Mouse (Mus musculus) embryonic facial prominence, embryonic 11.5 days (tissue): ENCODE measurements around the gene Kcna5. TPM values are rescaled to one million over a fixed set of nuclear protein-coding genes. Genes with fewer than 3 reads are reported as not detected.

Experiments used
- ATAC-seq: fragments of 200-750 bp; cut with Nextera tagmentation; replicated peaks from 2 replicates; pipeline ENCODE4 v1.8.0; 2017; ENCODE audit warnings: low read depth; ENCODE audit not compliant: insufficient number of reproducible peaks, low FRiP score, low TSS enrichment
- DNase-seq: peaks from one replicate; pipeline ENCODE4 v3.0.0-alpha.2; 2015; ENCODE audit warnings: low spot score
- H3K27ac ChIP-seq: fragments of 300-500 bp; sonication (generic); replicated peaks from 2 replicates; pipeline ENCODE4 v1.5.1; 2014; ENCODE audit warnings: mild to moderate bottlenecking, low read depth, low read length, control low read depth
- H3K27me3 ChIP-seq: fragments of 300-500 bp; sonication (generic); 2 replicates; pipeline ENCODE4 v1.6.1; 2014; ENCODE audit warnings: mild to moderate bottlenecking, low read length, moderate library complexity, mixed read lengths; ENCODE audit not compliant: control insufficient read depth, insufficient read depth
- H3K36me3 ChIP-seq: fragments of 300-500 bp; sonication (generic); replicated peaks from 2 replicates; pipeline ENCODE4 v1.6.1; 2014; ENCODE audit warnings: low read depth, mild to moderate bottlenecking, low read length, moderate library complexity, mixed read lengths; ENCODE audit not compliant: control insufficient read depth, insufficient read depth
- H3K4me1 ChIP-seq: fragments of 300-500 bp; sonication (generic); 2 replicates; pipeline ENCODE4 v1.6.1; 2014; ENCODE audit warnings: low read length, mixed read lengths; ENCODE audit not compliant: control insufficient read depth, insufficient read depth
- H3K4me2 ChIP-seq: fragments of 300-500 bp; sonication (generic); 2 replicates; pipeline ENCODE4 v1.6.1; 2014; ENCODE audit warnings: low read depth, mild to moderate bottlenecking, control low read depth, low read length, moderate library complexity
- H3K4me3 ChIP-seq: fragments of 300-500 bp; sonication (generic); 2 replicates; pipeline ENCODE4 v1.5.1; 2014; ENCODE audit warnings: low read depth, low read length, control low read depth
- H3K9ac ChIP-seq: fragments of 300-500 bp; sonication (generic); replicated peaks from 2 replicates; pipeline ENCODE4 v1.6.1; 2014; ENCODE audit warnings: mild to moderate bottlenecking, control low read depth, low read length
- H3K9me3 ChIP-seq: fragments of 300-500 bp; sonication (generic); replicated peaks from 2 replicates; pipeline ENCODE4 v1.6.1; 2016; ENCODE audit warnings: mild to moderate bottlenecking, low read length, inconsistent platforms, mixed read lengths; ENCODE audit not compliant: control insufficient read depth
- WGBS: fragments of 180-500 bp; shearing (Covaris S2); extraction: QIAGEN DNeasy Blood & Tissue Kit; methylation state at CpG from one replicate; pipeline ENCODE4 v1.1.7; 2014; 5-methylcytosine and 5-hydroxymethylcytosine counted together
- polyA plus RNA-seq: library from polyadenylated mRNA; unstranded; fragments of >200 nt; fragmentation: Nextera tagmentation; extraction: Ambion mirVana; gene quantifications from 2 replicates; pipeline ENCODE4 v1.2.1, GENCODE M21; 2014

Gene Kcna5
- polyA plus RNA-seq = 1.7 and 2.6 TPM in 2 replicates

DNA sequence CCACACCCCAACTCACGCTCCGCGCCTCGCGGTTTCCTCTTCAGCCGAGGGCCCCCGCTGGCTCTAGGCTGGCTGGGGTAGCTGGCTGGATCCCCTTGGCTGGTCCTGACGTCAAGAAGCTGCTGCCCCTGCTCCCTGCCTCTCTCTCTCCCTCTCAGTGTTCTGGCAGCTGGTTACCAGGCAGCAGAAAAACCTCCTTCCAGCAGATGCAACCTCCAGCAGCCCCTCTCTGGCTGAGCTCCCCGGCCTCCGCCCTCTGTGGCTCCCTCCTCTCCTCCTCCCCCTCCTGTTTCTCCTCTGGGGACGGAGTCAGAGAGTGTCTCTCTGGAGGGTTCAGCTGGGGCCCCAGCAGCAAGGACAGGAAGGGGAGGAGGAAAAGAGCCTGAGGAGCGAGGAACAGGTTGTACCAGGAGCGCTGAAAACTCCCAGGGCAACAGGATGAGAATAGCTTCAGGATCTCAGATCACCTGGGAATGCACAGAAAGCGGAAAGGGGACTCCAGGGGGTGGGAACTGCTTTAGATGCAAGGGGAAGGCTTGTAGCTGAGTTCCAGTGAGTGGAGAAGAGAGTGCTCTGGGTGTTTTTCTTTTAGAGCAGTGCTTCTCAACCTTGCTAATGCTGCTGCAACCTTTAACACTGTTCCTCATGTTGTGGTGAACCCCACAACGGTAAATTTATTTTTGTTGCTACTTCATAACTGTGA lies at the start of gene Kcna5:
Gene Kcna5, minus strand, starts transcription at position 205 of the 703 bp plus-strand sequence.
- peak; percentile 69 for ATAC-seq
- Histone ChIP-seq H3K9me3 (no peaks in the 10 kb centered on the region), H3K4me3 (peak within 1 kb of the TSS; percentile 26), H3K27me3 (peaks cover 9% of the 10 kb centered on the region), H3K27ac (peak within 1 kb of the TSS; percentile 28; the same call in 1 of the 2 replicates), H3K4me2 (peak within 1 kb of the TSS; percentile 69), H3K36me3 (no peaks in the 10 kb centered on the region), H3K4me1 (peaks cover 8% of the 10 kb centered on the region), H3K9ac (peak within 1 kb of the TSS; percentile 44)
- DNase-seq = peak; percentile 64
- WGBS = under 1% methylated on average over 15 of the region's 15 CpGs

DNA sequence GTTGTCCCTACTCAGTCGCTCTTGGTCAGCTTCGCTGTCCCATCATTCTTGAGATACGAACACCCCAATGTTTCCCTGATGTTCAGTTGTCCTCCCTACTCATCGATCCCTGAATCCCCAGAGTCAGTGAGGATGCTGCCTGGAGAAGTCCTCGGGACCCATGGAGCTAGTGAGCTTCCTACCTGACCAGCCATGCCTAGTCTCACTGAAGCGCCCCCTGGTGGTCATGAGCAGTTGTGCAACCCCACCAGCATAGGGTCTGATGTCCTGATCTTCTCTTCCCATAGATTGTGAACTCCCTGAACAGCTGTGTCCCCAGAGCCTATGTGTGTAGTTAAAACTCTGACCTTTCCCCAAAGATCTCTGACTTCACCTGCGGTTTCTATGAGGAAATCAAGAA lies 47.9 kb upstream of the Kcna5 start:
- Histone ChIP-seq H3K27me3 (no peaks in the 10 kb centered on the region), H3K4me3 (no peak overlapping the region), H3K9ac (no peak overlapping the region), H3K27ac (no peak overlapping the region), H3K9me3 (no peaks in the 10 kb centered on the region), H3K4me1 (no peaks in the 10 kb centered on the region), H3K36me3 (no peaks in the 10 kb centered on the region), H3K4me2 (no peak overlapping the region)
- peak; percentile 50 for DNase-seq
- no peak for ATAC-seq
- WGBS = 65% methylated on average over 7 of the region's 7 CpGs

DNA sequence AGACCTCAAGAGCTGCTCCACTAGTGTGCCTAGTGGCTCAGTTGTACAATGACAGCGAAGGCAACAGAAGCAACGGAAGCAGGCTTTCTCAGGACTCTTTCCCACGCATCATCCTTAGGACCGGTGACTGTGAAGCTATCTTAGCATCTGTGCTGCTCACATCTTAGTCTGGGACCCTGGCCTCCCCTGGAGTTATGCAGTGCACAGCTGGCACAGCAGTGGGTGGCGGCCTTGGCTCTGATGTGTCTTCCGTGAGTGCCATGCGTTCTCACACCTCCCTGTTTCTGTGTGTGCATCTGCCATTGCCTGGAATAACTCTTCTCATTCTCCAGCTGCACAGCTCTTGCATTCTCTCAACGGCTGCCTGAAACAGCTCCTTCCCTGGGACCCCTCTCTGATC lies 46.4 kb upstream of the Kcna5 start:
- no peaks in the 10 kb centered on the region for H3K27me3 ChIP-seq
- no peak overlapping the region for H3K9ac ChIP-seq
- no peaks in the 10 kb centered on the region for H3K36me3 ChIP-seq
- H3K4me1 ChIP-seq = no peaks in the 10 kb centered on the region
- H3K27ac ChIP-seq = no peak overlapping the region
- H3K4me3 ChIP-seq = no peak overlapping the region
- H3K4me2 ChIP-seq = no peak overlapping the region
- 86% methylated on average over 8 of the region's 8 CpGs for WGBS
- ATAC-seq (no peak), DNase-seq (no peak)
- no peaks in the 10 kb centered on the region for H3K9me3 ChIP-seq

DNA sequence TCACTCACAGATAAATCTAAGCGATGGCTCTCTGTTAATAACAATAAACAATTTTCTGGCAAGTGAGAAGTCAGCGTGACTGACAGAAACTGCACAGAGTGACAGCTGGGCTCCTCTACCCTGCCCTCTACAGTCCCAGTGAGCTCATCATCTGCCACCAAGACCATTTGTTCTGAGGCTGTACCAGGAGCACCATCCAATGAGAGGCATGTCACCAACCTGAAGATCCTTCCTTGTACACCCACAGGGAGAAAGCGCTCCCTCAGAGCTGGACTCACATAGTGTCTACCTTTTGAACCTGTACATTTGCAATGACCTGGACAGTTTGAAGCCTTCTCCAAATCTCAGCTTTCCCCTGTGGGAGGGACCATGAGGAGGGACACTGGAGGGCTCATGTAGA lies 45.4 kb upstream of the Kcna5 start:
- no peak for ATAC-seq
- 83% methylated on average over 3 of the region's 3 CpGs for WGBS
- Histone ChIP-seq H3K4me1 (no peaks in the 10 kb centered on the region), H3K4me3 (no peak overlapping the region), H3K9ac (no peak overlapping the region), H3K9me3 (no peaks in the 10 kb centered on the region), H3K36me3 (no peaks in the 10 kb centered on the region), H3K4me2 (no peak overlapping the region), H3K27ac (no peak overlapping the region), H3K27me3 (no peaks in the 10 kb centered on the region)
- no peak for DNase-seq

DNA sequence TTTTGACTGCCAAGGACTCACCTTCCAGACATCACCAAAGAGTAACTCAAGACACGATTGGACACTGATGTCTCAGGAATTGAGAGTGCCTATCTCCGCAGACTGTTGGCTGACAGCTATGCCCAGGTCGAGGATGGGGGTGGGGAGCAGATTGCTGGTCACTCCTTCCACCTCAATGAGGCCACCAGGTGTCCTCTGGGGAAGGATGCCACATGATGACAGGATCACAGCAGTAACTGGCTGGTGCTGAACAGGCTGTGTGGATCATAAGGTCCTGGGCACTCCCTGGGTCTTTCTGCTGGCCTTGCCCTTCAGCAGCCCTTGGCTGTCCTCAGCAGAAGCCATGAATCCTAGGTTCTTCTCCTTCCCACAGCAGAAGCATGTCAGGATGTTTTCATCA lies 42.2 kb upstream of the Kcna5 start:
- Histone ChIP-seq H3K9me3 (no peaks in the 10 kb centered on the region), H3K27me3 (no peaks in the 10 kb centered on the region), H3K4me2 (no peak overlapping the region), H3K4me3 (no peak overlapping the region), H3K36me3 (no peaks in the 10 kb centered on the region), H3K9ac (no peak overlapping the region), H3K4me1 (no peaks in the 10 kb centered on the region), H3K27ac (no peak overlapping the region)
- no peak for ATAC-seq
- WGBS = 82% methylated on average over 3 of the region's 3 CpGs
- DNase-seq = no peak

DNA sequence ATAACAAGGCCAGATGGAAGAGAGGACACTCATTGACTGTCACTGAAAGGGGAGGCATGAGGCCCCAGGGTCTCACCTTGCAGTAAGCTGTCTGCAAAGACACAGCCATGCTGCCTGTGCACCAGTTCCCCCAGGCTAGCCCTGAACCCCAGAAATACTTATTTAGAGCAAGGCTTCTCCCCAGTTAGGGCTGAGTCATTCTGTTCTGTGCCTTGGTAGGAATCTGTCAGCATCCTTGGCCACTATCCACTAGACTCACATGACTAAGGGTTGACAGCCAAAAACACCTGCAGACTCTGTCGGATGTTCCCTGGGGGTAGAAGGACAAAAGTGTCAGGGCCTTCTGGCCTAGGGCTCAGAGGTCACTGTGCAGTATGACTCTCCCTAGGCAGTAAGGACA lies 41.4 kb upstream of the Kcna5 start:
- Histone ChIP-seq H3K9me3 (no peaks in the 10 kb centered on the region), H3K36me3 (no peaks in the 10 kb centered on the region)
- 74% methylated on average over 1 of the region's 1 CpGs for WGBS

DNA sequence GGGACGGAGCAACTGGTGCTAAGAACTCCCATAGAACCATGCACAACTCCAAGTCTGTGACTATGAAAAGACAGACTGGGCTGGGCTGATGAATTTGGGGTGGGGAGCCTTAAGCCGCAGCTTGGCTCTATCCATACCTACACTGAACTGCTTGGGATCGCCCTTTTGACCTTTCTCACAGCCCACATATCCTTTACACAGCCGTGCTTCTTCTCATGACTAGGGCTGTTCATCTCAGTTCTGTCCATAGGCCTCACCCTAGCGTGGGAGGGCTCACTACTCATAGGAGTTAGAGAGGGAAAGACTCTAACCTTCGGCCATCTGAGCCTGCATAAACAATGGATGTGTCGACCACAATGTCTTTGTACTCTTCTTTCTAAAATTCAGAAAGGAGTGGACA lies 39.6 kb upstream of the Kcna5 start:
- Histone ChIP-seq H3K27me3 (no peaks in the 10 kb centered on the region), H3K9ac (no peak overlapping the region), H3K4me3 (no peak overlapping the region), H3K4me1 (no peaks in the 10 kb centered on the region), H3K4me2 (no peak overlapping the region), H3K9me3 (no peaks in the 10 kb centered on the region), H3K27ac (no peak overlapping the region), H3K36me3 (no peaks in the 10 kb centered on the region)
- ATAC-seq (no peak), DNase-seq (no peak)
- WGBS = 81% methylated on average over 7 of the region's 7 CpGs

More for the DNA sequence above, 41.4 kb upstream of the Kcna5 start:
- Histone ChIP-seq H3K4me1 (no peaks in the 10 kb centered on the region), H3K9ac (no peak overlapping the region), H3K4me3 (no peak overlapping the region), H3K27me3 (no peaks in the 10 kb centered on the region), H3K27ac (no peak overlapping the region), H3K4me2 (no peak overlapping the region)
- ATAC-seq = no peak
- no peak for DNase-seq

DNA sequence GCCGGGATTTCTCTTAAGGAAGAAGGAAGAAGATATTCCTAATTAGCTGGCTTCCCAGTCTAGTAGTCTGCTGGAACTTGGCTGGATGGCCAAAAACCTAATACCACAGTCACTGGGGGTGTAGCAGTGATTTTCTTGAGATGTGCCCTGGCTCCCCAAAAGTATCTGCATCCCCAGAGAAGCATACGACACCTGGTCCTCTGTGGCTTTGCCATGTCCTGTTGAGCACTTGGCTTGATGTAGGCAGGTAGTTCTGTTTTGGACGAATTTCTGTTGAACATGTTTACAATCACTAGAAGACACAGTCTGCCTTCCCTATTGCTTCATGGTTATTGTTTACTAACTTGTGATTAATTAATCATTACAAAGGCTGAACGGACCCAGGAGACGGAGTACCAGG lies 37.8 kb upstream of the Kcna5 start:
- no peaks in the 10 kb centered on the region for H3K36me3 ChIP-seq
- no peak overlapping the region for H3K4me2 ChIP-seq
- no peak overlapping the region for H3K27ac ChIP-seq
- H3K27me3 ChIP-seq = no peaks in the 10 kb centered on the region
- ATAC-seq (no peak), DNase-seq (no peak)
- H3K9me3 ChIP-seq = no peaks in the 10 kb centered on the region
- H3K4me3 ChIP-seq = no peak overlapping the region
- H3K4me1 ChIP-seq = no peaks in the 10 kb centered on the region
- no peak overlapping the region for H3K9ac ChIP-seq
- 86% methylated on average over 5 of the region's 5 CpGs for WGBS
